Mouse (Mus musculus) liver, adult 2 months (tissue): ENCODE results near the gene Grifin. TPM values are rescaled to one million over a fixed set of nuclear protein-coding genes. Genes with fewer than 3 reads are reported as not detected.

ENCODE experiments used
- DNase-seq: peaks from one replicate; pipeline ENCODE4 v3.0.0-alpha.2; 2011; ENCODE audit warnings: low read depth, low spot score; ENCODE audit errors: extremely low read depth
- H3K27ac ChIP-seq: fragments of 200-500 bp; replicated peaks from 2 replicates; pipeline ENCODE4 v1.5.1; 2012; ENCODE audit warnings: low read depth, mild to moderate bottlenecking, control low read depth, inconsistent platforms, low read length; ENCODE audit not compliant: insufficient read depth
- H3K27me3 ChIP-seq: fragments of 200-500 bp; 2 replicates; pipeline ENCODE4 v1.6.1; 2012; ENCODE audit warnings: mild to moderate bottlenecking, moderate library complexity, low read length, inconsistent platforms; ENCODE audit not compliant: control insufficient read depth, insufficient read depth
- H3K36me3 ChIP-seq: fragments of 200-500 bp; 2 replicates; pipeline ENCODE4 v1.6.1; 2012; ENCODE audit warnings: low read length, inconsistent platforms; ENCODE audit not compliant: control insufficient read depth, insufficient read depth
- H3K4me1 ChIP-seq: fragments of 200-500 bp; 2 replicates; pipeline ENCODE4 v1.6.1; 2011; ENCODE audit warnings: low read length; ENCODE audit not compliant: control insufficient read depth, insufficient read depth
- H3K4me3 ChIP-seq: fragments of 200-500 bp; 2 replicates; pipeline ENCODE4 v1.5.1; 2011; ENCODE audit warnings: low read depth, mild to moderate bottlenecking, control low read depth, low read length, moderate library complexity; ENCODE audit not compliant: insufficient read depth
- H3K79me2 ChIP-seq: fragments of 200-500 bp; 2 replicates; pipeline ENCODE4 v1.6.1; 2012; ENCODE audit warnings: inconsistent platforms, mild to moderate bottlenecking, low read length, moderate library complexity; ENCODE audit not compliant: control insufficient read depth, insufficient read depth
- H3K9ac ChIP-seq: fragments of 200-500 bp; 2 replicates; pipeline ENCODE4 v1.6.1; 2012; ENCODE audit warnings: low read depth, mild to moderate bottlenecking, control low read depth, inconsistent platforms, low read length
- CTCF ChIP-seq: fragments of 200-500 bp; IDR thresholded peaks from 2 replicates; pipeline ENCODE4 v1.5.1; 2011; ENCODE audit warnings: low read depth, low read length, control low read depth
- POLR2A ChIP-seq: fragments of 200-500 bp; IDR thresholded peaks from 2 replicates; pipeline ENCODE4 v1.6.1; 2011; ENCODE audit warnings: low read length, control low read depth; ENCODE audit not compliant: insufficient read depth; ENCODE audit errors: extremely low read depth
- WGBS: fragments of 180-500 bp; shearing (Covaris S2); methylation state at CpG from one replicate; pipeline ENCODE4 v1.1.7; 2018; 5-methylcytosine and 5-hydroxymethylcytosine counted together
- polyA plus RNA-seq: library from polyadenylated mRNA; depleted of rRNA; stranded (reverse); fragments of >200 nt; gene quantifications from 2 replicates; pipeline ENCODE4 v1.2.3, GENCODE M21; 2012
- total RNA-seq: library from RNA; depleted of rRNA; stranded (reverse); fragments of >200 nt; gene quantifications from 2 replicates; pipeline ENCODE4 v1.2.3, GENCODE M21; 2014

Grifin gene
- total and polyA plus RNA-seq, 2 experiments, result not detected

DNA sequence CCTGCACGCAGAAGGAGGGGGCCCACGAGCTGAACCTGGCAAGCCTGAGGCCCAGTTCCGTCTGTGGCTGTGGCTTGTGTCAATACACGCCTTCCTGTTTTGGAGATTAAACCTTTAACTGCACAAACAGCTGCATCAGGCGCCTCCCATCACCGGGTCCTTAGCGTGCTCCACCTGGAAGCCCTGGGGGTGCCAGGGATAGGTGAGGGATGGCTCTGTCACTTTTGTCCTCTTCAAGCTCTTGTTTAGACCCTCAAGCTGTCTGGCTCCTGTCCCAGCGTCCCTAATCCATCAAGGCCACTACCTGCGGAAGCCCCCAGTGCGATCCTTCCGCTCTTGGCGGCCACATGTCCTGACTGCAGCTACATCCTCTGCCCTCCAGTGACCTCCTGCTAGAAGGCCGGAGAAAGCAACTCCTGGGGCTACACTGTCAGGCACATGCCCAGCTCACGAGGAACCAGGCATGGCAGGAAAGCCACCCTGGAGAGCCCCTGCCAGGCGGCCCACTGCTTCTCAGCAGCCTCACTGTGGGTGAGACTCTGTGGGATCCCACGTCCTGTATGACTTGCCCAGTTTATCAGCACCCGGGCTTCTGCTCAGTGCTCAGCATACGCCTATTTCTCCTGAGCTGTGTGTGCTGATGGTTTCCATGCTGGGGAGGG is 32.2 kb upstream of the Grifin start:
- Histone ChIP-seq H3K36me3 (no peaks in the 10 kb centered on the region), H3K9ac (no peak overlapping the region), H3K4me1 (no peaks in the 10 kb centered on the region), H3K79me2 (no peaks in the 10 kb centered on the region), H3K27ac (peak overlapping the region; percentile 57), H3K27me3 (no peaks in the 10 kb centered on the region), H3K4me3 (no peak overlapping the region)
- TF ChIP-seq POLR2A (no peak), CTCF (no peak)
- WGBS, result 35% methylated on average over 18 of the region's 18 CpGs
- peak; percentile 24 for DNase-seq

DNA sequence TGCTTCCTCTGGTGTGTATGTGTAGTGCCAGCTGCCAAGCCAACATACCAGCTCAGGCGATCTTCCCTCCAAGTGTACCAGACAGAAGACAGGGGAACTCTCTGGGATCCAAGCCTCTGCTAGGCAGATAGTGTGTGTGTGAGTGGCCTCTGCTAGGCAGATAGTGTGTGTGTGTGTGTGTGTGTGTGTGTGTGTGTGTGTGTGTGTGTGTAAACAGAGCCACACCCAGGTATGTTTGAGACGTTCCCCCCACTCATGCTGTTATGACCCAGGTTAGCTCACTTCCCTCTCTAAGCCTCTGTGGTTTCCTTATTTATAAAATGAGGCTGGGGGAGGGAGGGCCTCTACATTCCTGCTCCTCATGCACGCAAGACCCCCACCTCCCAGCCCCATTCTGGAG is 31.6 kb upstream of the Grifin start:
- Histone ChIP-seq H3K27ac (0 out of 2 replicates have a peak overlapping the region, but pooled peaks have one; percentile 17), H3K79me2 (no peaks in the 10 kb centered on the region), H3K4me3 (no peak overlapping the region), H3K27me3 (no peaks in the 10 kb centered on the region), H3K4me1 (no peaks in the 10 kb centered on the region), H3K36me3 (no peaks in the 10 kb centered on the region), H3K9ac (no peak overlapping the region)
- DNase-seq, result peak; percentile 4
- TF ChIP-seq CTCF, result no peak
- TF ChIP-seq POLR2A, result no peak
- 40% methylated on average over 3 of the region's 3 CpGs for WGBS

DNA sequence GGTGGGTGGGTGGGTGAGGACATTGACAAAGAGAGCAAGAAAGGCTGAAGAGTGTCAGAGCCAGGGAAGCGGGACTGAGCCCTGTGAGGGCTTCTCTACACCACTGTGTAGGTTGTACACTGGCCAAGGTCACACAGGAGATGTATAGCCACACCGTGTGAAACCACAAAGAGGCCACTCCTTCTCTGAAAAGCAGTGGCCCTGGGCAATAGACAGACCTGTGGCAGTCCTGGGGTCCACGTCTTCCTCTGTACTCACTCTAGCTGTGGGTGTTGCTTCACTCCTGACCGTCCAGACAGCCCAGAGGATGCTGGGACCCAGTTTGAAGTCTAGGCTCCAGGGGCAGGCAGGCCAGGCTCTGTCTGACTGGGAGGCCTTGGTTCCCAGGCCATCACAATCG is 30.0 kb upstream of the Grifin start:
- no peak overlapping the region for H3K4me3 ChIP-seq
- H3K9ac ChIP-seq, result no peak overlapping the region
- 70% methylated on average over 5 of the region's 5 CpGs for WGBS

DNA sequence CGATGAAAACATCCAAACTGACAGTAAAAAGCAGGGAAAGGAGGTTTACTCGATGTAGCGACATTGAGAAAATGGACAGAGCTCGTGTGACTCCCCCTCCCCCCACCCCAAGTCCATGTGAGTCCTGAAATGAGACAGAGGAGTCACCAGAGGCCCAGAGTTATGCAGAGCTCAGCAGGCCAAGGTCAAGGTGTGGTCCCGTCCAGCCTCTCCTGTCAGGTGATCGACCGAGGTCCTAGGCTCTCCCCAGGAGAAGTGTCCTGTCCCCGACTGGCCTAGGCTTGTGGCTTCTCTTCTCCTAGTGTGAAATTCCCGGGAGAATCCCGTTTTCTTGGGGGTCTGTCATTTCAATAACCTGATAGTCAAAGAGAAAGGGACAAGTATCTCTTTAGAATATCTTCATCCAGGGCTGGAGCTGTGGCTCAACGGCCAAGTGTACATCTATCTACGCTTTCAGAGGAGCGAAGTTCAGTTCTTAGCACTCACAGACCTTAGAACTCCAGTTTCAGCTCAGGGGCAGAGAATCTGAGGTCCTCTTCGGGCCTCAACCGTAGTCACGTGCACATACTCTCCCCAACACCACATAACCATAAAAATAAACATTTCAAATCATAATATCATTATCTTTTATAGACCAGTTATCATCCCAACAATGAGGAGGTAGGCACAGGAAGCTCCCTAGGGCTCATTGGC is 24.4 kb upstream of the Grifin start:
- no peak for DNase-seq
- Histone ChIP-seq H3K4me1 (no peaks in the 10 kb centered on the region), H3K79me2 (no peaks in the 10 kb centered on the region), H3K9ac (no peak overlapping the region), H3K36me3 (no peaks in the 10 kb centered on the region), H3K27me3 (no peaks in the 10 kb centered on the region), H3K4me3 (no peak overlapping the region), H3K27ac (no peak overlapping the region)
- TF ChIP-seq POLR2A (no peak), CTCF (no peak)
- 84% methylated on average over 16 of the region's 16 CpGs for WGBS

More for the DNA sequence above, 30.0 kb upstream of the Grifin start:
- DNase-seq, result no peak
- H3K27me3 ChIP-seq, result no peaks in the 10 kb centered on the region
- no peaks in the 10 kb centered on the region for H3K4me1 ChIP-seq
- no peaks in the 10 kb centered on the region for H3K36me3 ChIP-seq
- TF ChIP-seq POLR2A, result no peak
- no peak overlapping the region for H3K27ac ChIP-seq
- H3K79me2 ChIP-seq, result no peaks in the 10 kb centered on the region

DNA sequence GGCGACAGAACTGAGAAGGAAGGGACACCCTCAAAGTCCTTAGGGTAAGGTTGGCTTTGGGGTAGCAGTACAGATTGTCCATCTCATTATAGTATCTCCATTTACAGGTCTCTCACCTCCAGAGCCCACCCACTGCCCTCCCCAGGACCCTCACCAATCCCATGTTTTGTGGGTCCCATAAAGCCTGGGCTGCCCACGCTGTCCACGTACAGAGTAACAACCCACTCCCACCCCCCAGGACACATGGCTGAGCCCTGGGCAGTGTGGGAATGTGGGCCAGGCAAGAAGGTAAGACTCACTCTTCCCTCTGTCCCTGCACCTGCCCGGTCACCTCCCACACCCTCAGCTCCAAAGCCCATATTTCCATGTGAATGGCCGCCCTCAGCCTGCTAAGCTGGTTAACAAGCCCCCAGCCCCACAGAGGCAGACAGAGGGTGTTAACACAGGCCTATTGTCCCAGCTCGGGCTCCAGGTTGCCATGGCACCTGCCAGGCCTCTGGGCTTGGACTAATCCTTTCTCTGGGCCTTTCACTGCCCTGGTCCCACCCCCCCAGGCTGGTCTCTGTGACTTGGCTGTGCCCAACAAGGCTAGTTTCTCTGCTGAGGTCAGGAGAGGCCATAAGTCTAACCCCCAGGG is 19.0 kb upstream of the Grifin start:
- Histone ChIP-seq H3K4me1 (no peaks in the 10 kb centered on the region), H3K36me3 (no peaks in the 10 kb centered on the region), H3K27ac (no peak overlapping the region), H3K79me2 (no peaks in the 10 kb centered on the region), H3K4me3 (no peak overlapping the region), H3K27me3 (no peaks in the 10 kb centered on the region), H3K9ac (no peak overlapping the region)
- DNase-seq, result no peak
- 85% methylated on average over 6 of the region's 6 CpGs for WGBS
- TF ChIP-seq POLR2A (no peak), CTCF (no peak)
